Mouse (Mus musculus): Measurements from ENCODE around the gene Mus81.

Gene Mus81

GRCm38 (mm10) chr19:5471846-5472245, 16.4 kb downstream of the Mus81 start:
- no peak for DNase-seq (ENCODE audit: low read depth, low spot score)

- no peak for DNase-seq (ENCODE audit: low read depth, low spot score)
These were observed 19.8 kb downstream of the Mus81 start, which contains the start of gene Ctsw for GRCm38 (mm10) chr19:5468374-5468773. Ctsw (minus strand) TSS chr19:5468507.

- no peak for DNase-seq (ENCODE audit: low read depth, low spot score)
These were observed 21.2 kb downstream of the Mus81 start for GRCm38 (mm10) chr19:5466916-5467500.

- no peak for DNase-seq (ENCODE audit: low read depth, low spot score)
These were observed 23.2 kb downstream of the Mus81 start for GRCm38 (mm10) chr19:5465037-5465436.

GRCm38 (mm10) chr19:5463791-5464562, 24.2 kb downstream of the Mus81 start:
- DNase-seq (ENCODE audit: low read depth, low spot score) = peak; percentile 75

GRCm38 (mm10) chr19:5463212-5463611, 25.0 kb downstream of the Mus81 start:
- DNase-seq (ENCODE audit: low read depth, low spot score) = no peak

GRCm38 (mm10) chr19:5461411-5461810, 26.8 kb downstream of the Mus81 start:
- no peak for DNase-seq (ENCODE audit: low read depth, low spot score)

GRCm38 (mm10) chr19:5460465-5460911, 27.7 kb downstream of the Mus81 start, which contains the start of gene Fibp:
Fibp (plus strand) TSS chr19:5460615.
- peak; percentile 58 for DNase-seq (ENCODE audit: low read depth, low spot score)

- no peak for DNase-seq (ENCODE audit: low read depth, low spot score)
These were observed 28.3 kb downstream of the Mus81 start for GRCm38 (mm10) chr19:5459896-5460295.

- no peak for DNase-seq (ENCODE audit: low read depth, low spot score)
These were observed 29.2 kb downstream of the Mus81 start for GRCm38 (mm10) chr19:5459019-5459418.

GRCm38 (mm10) chr19:5457746-5458442, 30.3 kb downstream of the Mus81 start, which contains the start of gene Ccdc85b:
Ccdc85b (minus strand) TSS chr19:5457894.
- no peak for DNase-seq (ENCODE audit: low read depth, low spot score)

GRCm38 (mm10) chr19:5456922-5457745, 31.1 kb downstream of the Mus81 start:
- DNase-seq (ENCODE audit: low read depth, low spot score) = peak; percentile 85

- no peak for DNase-seq (ENCODE audit: low read depth, low spot score)
These were observed 31.8 kb downstream of the Mus81 start for GRCm38 (mm10) chr19:5456241-5456921.

GRCm38 (mm10) chr19:5455568-5455967, 32.6 kb downstream of the Mus81 start:
- DNase-seq (ENCODE audit: low read depth, low spot score) = no peak

GRCm38 (mm10) chr19:5455037-5455436, 33.2 kb downstream of the Mus81 start:
- no peak for DNase-seq (ENCODE audit: low read depth, low spot score)

- DNase-seq (ENCODE audit: low read depth, low spot score) = no peak
These were observed 36.4 kb downstream of the Mus81 start for GRCm38 (mm10) chr19:5451766-5452165.

- no peak for DNase-seq (ENCODE audit: low read depth, low spot score)
These were observed 38.5 kb downstream of the Mus81 start for GRCm38 (mm10) chr19:5449673-5450072.

- DNase-seq (ENCODE audit: low read depth, low spot score) = no peak
These were observed 39.6 kb downstream of the Mus81 start for GRCm38 (mm10) chr19:5448354-5449150.

GRCm38 (mm10) chr19:5447515-5448353, 40.5 kb downstream of the Mus81 start, which contains the start of gene Fosl1:
Fosl1 (plus strand) TSS chr19:5447547.
- DNase-seq (ENCODE audit: low read depth, low spot score) = peak; percentile 50

Data from WW6 (cell line).